Mouse (Mus musculus): ENCODE data around the gene Ppp1r16b. TPM values are rescaled to one million over a fixed set of nuclear protein-coding genes. Genes with fewer than 3 reads are reported as not detected.

The Ppp1r16b gene
- polyA plus RNA-seq, 1 experiment from 2014 or later: 4.4 TPM

GRCm38 (mm10) chr2:158684247-158684843, 19.1 kb downstream of the Ppp1r16b start:
- DNase-seq (ENCODE audit: low spot score): no peak
- Histone ChIP-seq H3K27me3 (ENCODE audit: low read depth, poor library complexity, severe bottlenecking) (no peaks in the 10 kb centered on the region), H3K27ac (no peak overlapping the region), H3K9me3 (replicated peaks) (no peaks in the 10 kb centered on the region), H3K4me1 (peaks cover 41% of the 10 kb centered on the region), H3K4me3 (no peak overlapping the region), H3K36me3 (no peaks in the 10 kb centered on the region)
- WGBS: 63% methylated on average over 9 of the region's 9 CpGs

DNA sequence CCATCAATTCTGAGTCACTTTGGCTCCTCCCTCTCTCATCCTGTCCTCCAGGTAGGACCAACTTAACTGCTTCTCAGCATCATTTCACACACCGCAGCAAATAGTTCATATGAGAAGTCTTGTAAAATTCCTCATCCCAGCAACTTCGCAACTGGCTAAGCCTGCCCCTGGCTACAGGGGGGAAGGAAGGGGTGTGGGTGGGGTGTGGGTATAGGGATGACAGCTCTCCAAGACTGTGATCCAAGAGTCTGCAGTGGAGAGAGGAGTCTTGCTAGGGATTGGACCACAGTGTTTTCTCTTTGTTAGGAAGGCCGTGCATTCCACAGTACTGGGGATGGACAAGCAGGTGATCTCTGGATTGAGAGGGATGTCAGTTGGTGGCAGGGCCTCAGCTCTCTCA, 19.7 kb downstream of the Ppp1r16b start:
- 81% methylated on average over 3 of the region's 3 CpGs for WGBS
- no peaks in the 10 kb centered on the region for H3K9me3 ChIP-seq (replicated peaks)
- no peaks in the 10 kb centered on the region for H3K27me3 ChIP-seq (ENCODE audit: low read depth, poor library complexity, severe bottlenecking)
- no peak for DNase-seq (ENCODE audit: low spot score)
- H3K4me3 ChIP-seq: no peak overlapping the region
- H3K27ac ChIP-seq: no peak overlapping the region
- H3K4me1 ChIP-seq: peaks cover 47% of the 10 kb centered on the region
- no peaks in the 10 kb centered on the region for H3K36me3 ChIP-seq

- no peaks in the 10 kb centered on the region for H3K27me3 ChIP-seq (ENCODE audit: low read depth, poor library complexity, severe bottlenecking)
- H3K36me3 ChIP-seq: no peaks in the 10 kb centered on the region
- H3K4me1 ChIP-seq: peaks cover 50% of the 10 kb centered on the region
- no peaks in the 10 kb centered on the region for H3K9me3 ChIP-seq (replicated peaks)
- no peak overlapping the region for H3K27ac ChIP-seq
- H3K4me3 ChIP-seq: no peak overlapping the region
- DNase-seq (ENCODE audit: low spot score): no peak
- 48% methylated on average over 2 of the region's 2 CpGs for WGBS
These were observed 21.2 kb downstream of the Ppp1r16b start for GRCm38 (mm10) chr2:158686394-158686793.

GRCm38 (mm10) chr2:158687804-158688241, 22.6 kb downstream of the Ppp1r16b start:
- Histone ChIP-seq H3K4me1 (peaks cover 42% of the 10 kb centered on the region), H3K27me3 (ENCODE audit: low read depth, poor library complexity, severe bottlenecking) (no peaks in the 10 kb centered on the region), H3K4me3 (no peak overlapping the region), H3K9me3 (replicated peaks) (no peaks in the 10 kb centered on the region), H3K27ac (peak overlapping the region; percentile 1; the same call in 1 of the 2 replicates), H3K36me3 (no peaks in the 10 kb centered on the region)
- DNase-seq (ENCODE audit: low spot score): no peak
- WGBS: 76% methylated on average over 25 of the region's 25 CpGs

GRCm38 (mm10) chr2:158689060-158689459, 23.9 kb downstream of the Ppp1r16b start:
- peak overlapping the region; percentile 39; the same call in 1 of the 2 replicates for H3K27ac ChIP-seq
- no peak for DNase-seq (ENCODE audit: low spot score)
- no peaks in the 10 kb centered on the region for H3K9me3 ChIP-seq (replicated peaks)
- no peaks in the 10 kb centered on the region for H3K36me3 ChIP-seq
- H3K4me3 ChIP-seq: no peak overlapping the region
- H3K4me1 ChIP-seq: peaks cover 36% of the 10 kb centered on the region
- 83% methylated on average over 5 of the region's 5 CpGs for WGBS
- no peaks in the 10 kb centered on the region for H3K27me3 ChIP-seq (ENCODE audit: low read depth, poor library complexity, severe bottlenecking)

DNA sequence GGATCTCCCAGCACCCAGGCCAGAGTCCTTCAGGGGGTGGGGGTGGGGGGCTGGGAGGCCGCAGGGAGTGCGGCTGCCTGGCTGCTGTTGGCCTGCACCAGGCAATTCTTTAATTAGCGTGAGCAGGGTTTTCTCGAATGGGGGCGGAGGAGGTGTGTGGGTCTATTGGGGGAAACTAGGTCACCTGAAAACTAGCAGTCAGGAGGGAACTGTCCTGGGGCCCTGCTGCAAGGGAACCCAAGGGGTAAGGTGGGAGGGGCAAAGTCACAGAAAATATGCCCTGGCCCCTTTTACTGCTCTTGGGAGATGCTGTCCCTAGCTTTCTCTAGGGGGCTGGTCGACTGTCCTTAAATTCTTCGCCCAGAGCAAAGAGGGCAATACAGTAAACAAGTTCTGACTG, 24.4 kb downstream of the Ppp1r16b start:
- DNase-seq (ENCODE audit: low spot score): no peak
- 44% methylated on average over 7 of the region's 7 CpGs for WGBS
- 0 out of 2 replicates have a peak overlapping the region, but pooled peaks have one; percentile 50 for H3K27ac ChIP-seq
- peaks cover 36% of the 10 kb centered on the region for H3K4me1 ChIP-seq
- no peaks in the 10 kb centered on the region for H3K36me3 ChIP-seq
- no peaks in the 10 kb centered on the region for H3K9me3 ChIP-seq (replicated peaks)
- no peaks in the 10 kb centered on the region for H3K27me3 ChIP-seq (ENCODE audit: low read depth, poor library complexity, severe bottlenecking)
- H3K4me3 ChIP-seq: no peak overlapping the region

DNA sequence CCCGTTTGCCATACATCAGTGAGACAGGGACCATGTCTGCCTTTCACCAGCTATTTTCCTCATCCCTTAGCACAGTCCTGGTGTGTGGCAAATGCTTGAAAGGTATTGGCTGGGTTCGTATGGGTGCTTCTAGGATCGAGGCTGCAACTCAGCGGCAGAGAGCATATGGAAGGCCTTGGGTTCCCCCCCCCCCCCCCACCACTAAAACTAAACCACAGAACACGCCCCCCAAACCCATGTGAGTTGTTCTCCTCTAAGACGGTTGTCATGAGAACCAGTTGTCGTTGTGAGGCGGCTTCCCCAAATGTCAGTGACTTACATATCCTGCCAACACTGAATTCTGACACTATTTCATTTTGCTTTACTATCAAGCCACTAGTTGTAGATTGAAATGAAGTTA, 24.9 kb downstream of the Ppp1r16b start:
- Histone ChIP-seq H3K4me1 (peaks cover 36% of the 10 kb centered on the region), H3K27ac (0 out of 2 replicates have a peak overlapping the region, but pooled peaks have one; percentile 50), H3K27me3 (ENCODE audit: low read depth, poor library complexity, severe bottlenecking) (no peaks in the 10 kb centered on the region), H3K4me3 (no peak overlapping the region), H3K9me3 (replicated peaks) (no peaks in the 10 kb centered on the region), H3K36me3 (no peaks in the 10 kb centered on the region)
- no peak for DNase-seq (ENCODE audit: low spot score)
- whole genome bisulfite sequencing: 69% methylated on average over 8 of the region's 8 CpGs

DNA sequence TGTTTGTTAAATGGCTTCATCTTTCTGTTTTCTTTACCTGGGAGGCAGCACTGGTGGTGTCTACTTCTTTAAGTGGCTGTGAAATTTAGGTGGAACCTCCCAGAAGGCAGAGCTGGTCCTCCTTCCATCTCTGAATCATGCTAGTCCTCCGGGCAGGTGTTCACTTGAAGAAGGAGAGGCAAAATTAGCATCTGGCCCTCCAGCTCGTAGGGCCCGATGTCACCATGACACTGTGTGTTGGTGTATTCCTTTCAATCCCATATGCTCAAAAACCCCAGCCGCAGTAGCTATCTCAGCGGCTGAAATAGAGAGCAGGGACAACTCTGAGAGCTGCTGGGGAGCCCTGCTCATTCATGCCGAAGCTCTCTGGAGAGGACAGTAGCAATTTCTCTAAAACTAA, 27.0 kb downstream of the Ppp1r16b start:
- H3K4me1 ChIP-seq: peaks cover 29% of the 10 kb centered on the region
- no peaks in the 10 kb centered on the region for H3K27me3 ChIP-seq (ENCODE audit: low read depth, poor library complexity, severe bottlenecking)
- DNase-seq (ENCODE audit: low spot score): no peak
- 87% methylated on average over 6 of the region's 6 CpGs for WGBS
- no peaks in the 10 kb centered on the region for H3K36me3 ChIP-seq
- H3K9me3 ChIP-seq (replicated peaks): no peaks in the 10 kb centered on the region
- no peak overlapping the region for H3K4me3 ChIP-seq
- H3K27ac ChIP-seq: no peak overlapping the region

DNA sequence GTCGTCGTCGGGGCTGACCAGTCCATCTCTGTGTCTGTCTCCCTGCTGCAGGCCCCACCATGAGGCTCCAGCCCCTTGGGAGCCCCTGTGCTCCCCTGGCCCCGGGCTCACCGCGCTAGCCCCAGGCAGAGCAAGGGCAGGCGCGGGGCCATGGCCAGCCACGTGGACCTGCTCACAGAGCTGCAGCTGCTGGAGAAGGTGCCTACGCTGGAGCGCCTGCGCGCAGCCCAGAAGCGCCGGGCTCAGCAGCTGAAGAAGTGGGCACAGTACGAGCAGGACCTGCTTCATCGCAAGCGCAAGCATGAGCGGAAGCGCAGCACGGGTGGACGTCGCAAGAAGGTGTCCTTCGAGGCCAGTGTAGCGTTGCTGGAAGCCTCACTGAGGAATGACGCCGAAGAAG, 30.6 kb downstream of the Ppp1r16b start:
- Histone ChIP-seq H3K27me3 (ENCODE audit: low read depth, poor library complexity, severe bottlenecking) (no peaks in the 10 kb centered on the region), H3K4me1 (peaks cover 9% of the 10 kb centered on the region), H3K4me3 (no peak overlapping the region), H3K27ac (peak overlapping the region; percentile 47), H3K9me3 (replicated peaks) (no peaks in the 10 kb centered on the region), H3K36me3 (no peaks in the 10 kb centered on the region)
- 85% methylated on average over 27 of the region's 27 CpGs for WGBS
- DNase-seq (ENCODE audit: low spot score): no peak

DNA sequence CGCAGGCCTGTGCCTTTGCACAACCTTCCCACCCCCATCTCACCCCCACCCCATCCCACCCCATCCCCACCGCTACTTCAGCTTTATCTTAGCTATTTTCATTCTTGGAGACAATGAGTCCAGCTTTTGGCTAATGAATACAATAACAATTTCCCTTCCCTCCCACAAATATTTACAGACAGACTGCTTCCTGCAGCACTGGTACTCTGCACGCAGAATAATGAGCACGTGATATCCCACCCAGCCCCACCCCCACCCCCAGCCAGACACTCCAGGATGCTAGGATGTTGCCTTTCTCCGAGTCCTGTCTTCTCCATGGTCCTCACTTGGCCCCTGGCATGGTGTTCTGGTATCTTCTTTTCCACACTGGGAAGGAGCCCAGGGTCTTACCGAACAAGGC, 31.3 kb downstream of the Ppp1r16b start:
- no peak for DNase-seq (ENCODE audit: low spot score)
- Histone ChIP-seq H3K27me3 (ENCODE audit: low read depth, poor library complexity, severe bottlenecking) (no peaks in the 10 kb centered on the region), H3K4me3 (no peak overlapping the region), H3K36me3 (no peaks in the 10 kb centered on the region), H3K4me1 (peaks cover 9% of the 10 kb centered on the region), H3K27ac (no peak overlapping the region), H3K9me3 (replicated peaks) (no peaks in the 10 kb centered on the region)
- WGBS: 90% methylated on average over 6 of the region's 6 CpGs

DNA sequence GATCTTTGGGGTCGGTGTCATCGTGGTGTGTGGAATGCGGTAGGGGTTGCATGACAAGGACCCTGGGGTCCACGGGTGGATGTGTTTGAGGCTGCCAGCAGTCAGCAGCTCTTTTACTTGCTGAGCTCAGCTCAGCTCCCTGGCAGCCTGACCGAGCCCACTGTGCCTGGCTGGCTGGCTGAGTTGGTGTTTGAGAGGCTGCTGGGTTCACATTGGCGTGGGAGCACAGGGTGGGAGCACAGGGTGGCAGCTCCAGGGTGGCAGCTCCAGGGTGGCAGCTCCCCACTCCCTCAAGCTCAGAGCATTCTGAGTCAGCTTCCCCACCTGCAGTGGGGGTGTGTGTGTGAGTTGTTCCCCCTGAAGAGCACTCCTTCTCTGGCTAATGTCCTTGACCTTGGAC, 34.7 kb downstream of the Ppp1r16b start:
- no peak for DNase-seq (ENCODE audit: low spot score)
- WGBS: 85% methylated on average over 6 of the region's 6 CpGs
- Histone ChIP-seq H3K36me3 (no peaks in the 10 kb centered on the region), H3K27me3 (ENCODE audit: low read depth, poor library complexity, severe bottlenecking) (no peaks in the 10 kb centered on the region), H3K4me1 (peaks cover 9% of the 10 kb centered on the region), H3K27ac (no peak overlapping the region), H3K4me3 (no peak overlapping the region), H3K9me3 (replicated peaks) (no peaks in the 10 kb centered on the region)

DNA sequence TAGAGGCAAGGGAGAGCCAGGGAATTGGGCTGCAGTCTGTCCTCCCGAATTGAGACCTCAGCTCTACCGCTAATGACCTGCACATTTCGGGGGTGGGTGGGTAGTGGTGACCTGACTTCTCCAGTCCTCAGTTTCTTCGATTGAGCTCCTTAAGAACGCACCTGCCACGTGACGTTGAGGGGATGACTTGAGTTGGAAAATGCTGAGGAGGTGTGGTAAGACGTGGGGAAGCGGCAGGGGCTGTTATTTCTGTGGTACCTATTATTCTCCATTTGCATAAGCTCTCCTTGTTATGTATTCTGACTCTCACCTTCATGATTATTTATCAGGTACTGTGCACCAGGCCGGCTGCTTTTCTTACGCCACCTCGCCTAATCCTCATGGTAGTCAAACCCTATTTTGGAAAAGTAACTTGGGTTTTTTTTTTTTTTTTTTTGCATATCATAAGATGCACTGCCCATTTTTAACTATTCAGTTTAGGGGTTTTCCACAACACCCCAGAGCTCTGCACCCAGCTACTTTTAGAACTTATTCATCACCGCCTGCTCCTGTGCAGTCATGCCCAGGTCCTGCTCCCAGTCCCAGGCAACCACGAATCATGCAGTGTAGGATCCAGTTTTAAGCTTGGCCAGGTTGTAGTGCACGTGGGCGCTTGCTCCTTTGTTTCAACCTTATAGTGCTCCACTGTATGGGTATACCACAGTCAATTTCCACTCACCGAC, 35.5 kb downstream of the Ppp1r16b start:
- no peaks in the 10 kb centered on the region for H3K36me3 ChIP-seq
- 85% methylated on average over 17 of the region's 17 CpGs for WGBS
- no peaks in the 10 kb centered on the region for H3K27me3 ChIP-seq (ENCODE audit: low read depth, poor library complexity, severe bottlenecking)
- H3K27ac ChIP-seq: no peak overlapping the region
- no peak overlapping the region for H3K4me3 ChIP-seq
- peaks cover 3% of the 10 kb centered on the region for H3K4me1 ChIP-seq
- DNase-seq (ENCODE audit: low spot score): no peak
- H3K9me3 ChIP-seq (replicated peaks): no peaks in the 10 kb centered on the region

DNA sequence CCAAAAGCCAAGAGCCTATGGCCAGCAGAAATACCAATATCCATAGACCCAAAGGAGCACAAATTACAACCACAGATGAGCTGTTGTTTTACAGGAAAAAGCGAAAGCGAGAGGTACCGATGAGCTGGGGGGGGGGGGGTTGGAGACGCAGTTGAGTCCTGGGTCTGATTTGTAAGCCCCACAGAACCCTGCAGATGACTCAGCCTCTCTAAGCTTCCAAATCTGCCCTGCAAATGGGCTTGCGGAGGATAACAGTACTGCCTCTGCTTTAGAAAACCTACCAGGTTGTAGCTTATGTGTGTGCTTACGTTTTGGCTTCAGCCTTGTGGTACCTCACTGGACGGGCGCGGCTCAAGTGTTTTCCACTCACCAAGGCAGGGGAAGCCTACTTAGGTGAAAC, 36.3 kb downstream of the Ppp1r16b start:
- Histone ChIP-seq H3K27me3 (ENCODE audit: low read depth, poor library complexity, severe bottlenecking) (no peaks in the 10 kb centered on the region), H3K4me1 (no peaks in the 10 kb centered on the region), H3K27ac (no peak overlapping the region), H3K36me3 (no peaks in the 10 kb centered on the region), H3K9me3 (replicated peaks) (no peaks in the 10 kb centered on the region), H3K4me3 (no peak overlapping the region)
- DNase-seq (ENCODE audit: low spot score): no peak
- 94% methylated on average over 9 of the region's 9 CpGs for WGBS
